Mouse (Mus musculus): Measurements from ENCODE around the gene 4930452B06Rik.
"Not testable (repeated sequence)": the region's sequence is repeated elsewhere in the genome, so short reads cannot be mapped to it uniquely, and the experiment has no call there.

Gene 4930452B06Rik

DNA sequence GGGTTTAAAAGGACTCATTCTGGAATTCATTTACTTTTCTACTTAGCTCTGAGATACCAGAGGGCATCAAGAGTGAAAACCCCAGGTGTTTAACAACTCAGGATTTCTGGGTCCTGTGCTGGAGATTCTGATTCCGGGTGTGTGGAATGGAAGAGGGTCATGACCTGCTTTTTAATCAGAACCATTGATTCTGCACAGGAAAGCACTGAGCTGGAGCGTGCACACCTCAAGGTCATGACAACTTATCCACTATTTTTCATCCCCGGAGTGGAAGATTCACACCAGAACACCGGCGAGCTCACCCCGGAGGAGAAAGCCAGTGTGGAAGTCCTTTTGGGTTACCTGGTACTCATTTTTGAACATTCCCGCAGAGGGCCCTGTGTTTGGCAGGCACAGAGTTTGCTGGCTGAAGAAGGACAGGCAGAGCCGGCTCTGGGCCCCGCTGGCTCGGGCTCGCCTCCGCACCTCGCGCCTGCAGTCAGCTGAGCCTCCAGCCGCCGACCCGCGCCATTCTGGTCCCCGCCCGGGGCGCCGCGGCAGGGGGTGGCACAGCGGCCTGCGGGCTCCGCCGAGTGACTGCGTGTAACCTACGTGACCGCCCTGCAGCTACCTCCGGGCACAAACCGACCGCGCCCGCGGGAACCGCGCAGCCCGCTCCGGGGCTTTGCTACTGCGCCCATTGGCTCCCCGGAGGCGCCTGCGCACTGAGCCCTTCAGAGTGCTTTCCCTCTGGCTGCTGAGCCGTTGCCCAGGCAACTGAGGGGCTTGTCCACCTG is at the start of gene 4930452B06Rik:
Gene 4930452B06Rik, minus strand, starts transcription at position 605 of the 776 bp plus-strand sequence.
- DNase-seq, result peak; percentile 68

DNA sequence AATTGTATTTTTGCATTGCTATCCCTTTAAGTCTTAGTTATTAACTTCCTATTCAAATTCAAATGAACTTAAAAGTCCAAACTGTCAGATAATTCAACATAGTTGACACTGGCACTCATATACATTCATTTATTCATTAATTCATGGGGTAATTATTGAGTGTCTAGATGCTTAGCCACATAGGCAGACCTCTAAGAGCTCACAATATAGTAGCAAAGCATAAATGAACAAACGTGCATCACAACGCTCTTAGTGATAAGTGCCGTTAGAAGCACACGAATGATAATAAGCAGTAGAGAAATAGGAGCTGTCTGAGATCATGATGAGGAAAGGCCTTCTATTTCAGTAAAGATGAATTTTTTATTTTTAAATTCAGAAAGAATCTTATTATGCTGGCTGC is 46.6 kb upstream of the 4930452B06Rik start:
- DNase-seq, result no peak

DNA sequence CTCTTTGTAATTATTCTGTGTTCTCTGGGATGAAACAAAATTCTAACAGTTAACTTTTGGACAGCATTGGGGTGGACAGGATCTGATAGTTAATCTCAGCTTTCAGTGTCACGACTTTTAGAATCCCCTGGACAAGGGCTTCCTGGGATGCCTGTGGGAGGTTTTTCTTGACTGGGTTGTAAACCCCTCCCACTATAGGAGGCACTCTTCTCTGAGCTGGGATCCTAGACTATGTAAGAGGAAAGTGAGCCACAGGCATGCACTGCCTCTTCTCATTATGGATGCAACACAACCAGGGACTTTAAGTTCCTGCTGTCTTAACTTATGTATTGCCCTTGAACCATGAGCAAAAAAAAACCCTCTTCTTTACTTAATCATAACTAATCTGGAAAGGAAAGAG is 23.4 kb upstream of the 4930452B06Rik start:
- no peak for DNase-seq

DNA sequence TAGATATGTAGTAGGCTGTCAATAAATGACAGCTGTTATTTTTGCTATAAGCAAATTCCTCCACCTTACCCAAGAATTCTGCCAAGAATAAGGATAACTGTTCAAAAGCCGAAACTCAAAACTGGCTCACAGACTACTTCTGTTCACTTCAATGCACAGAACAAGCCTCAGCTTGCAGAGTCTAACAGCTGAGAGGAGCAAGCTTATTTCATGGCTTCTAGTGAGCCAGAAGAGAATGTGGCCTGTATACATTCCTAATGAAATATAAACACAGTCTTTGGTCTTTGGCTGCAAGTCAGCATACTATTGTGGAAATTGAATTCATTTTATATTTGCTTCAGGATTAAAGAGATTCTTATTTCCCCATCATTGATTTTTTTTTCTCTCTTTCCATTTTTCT is 22.4 kb upstream of the 4930452B06Rik start:
- DNase-seq, result no peak

DNA sequence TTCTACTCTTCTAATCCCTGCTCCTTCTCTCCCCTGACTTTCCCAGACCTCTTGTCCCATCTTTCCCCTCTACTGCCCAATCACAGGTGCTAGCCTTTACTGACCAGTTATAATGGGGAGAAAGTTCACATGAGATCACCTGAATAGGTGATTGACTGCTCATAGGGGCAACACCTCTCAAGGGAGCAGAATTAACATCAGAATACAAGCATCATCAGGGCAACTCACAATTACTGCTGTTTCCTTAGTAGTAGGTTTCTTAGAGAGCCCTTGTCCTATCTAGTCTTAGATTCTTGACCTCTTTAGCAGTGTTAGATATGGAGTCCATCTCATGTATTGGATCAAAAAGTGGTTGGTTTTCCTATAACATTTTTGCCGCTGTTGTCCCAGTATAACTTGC is 20.1 kb upstream of the 4930452B06Rik start:
- DNase-seq, result no peak

DNA sequence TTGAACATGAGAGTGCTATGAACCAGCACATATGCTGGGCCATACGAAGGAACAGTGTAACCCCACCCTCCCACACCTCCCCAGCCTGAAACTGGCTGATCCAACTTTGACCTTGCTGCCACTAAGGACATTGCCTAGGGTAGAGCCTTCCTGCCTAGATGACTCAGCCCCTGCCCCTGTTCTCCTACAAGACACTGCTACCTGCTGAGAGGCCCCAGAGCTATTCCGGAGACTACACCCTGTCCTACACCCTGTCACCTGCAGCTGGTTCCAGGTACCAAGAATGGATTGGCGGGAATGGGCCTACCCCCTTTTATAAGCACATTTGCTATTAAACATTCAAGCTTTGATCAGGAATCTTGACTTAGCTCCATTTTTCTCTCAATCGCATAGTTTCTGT is 13.9 kb upstream of the 4930452B06Rik start:
- DNase-seq, result no peak

DNA sequence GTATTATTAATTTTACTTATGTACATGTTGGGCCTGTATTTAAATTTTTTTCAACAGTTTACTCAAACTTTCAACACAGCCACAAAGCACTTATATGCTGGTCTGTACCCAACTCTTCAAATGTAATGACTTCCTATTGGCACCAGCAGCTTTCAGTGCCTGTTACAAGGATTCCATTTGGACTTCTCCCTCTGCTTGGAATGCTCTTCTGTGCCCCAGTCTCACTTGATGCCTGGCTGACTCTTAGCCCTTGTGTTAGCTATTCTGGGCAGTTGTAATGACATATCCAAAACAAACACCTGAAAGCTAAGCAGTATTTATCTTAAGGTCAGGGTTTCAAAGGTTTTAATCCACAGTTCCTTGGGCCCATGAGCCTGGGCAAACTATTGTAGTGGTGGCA is 5.7 kb downstream of the 4930452B06Rik start:
- no peak for DNase-seq

DNA sequence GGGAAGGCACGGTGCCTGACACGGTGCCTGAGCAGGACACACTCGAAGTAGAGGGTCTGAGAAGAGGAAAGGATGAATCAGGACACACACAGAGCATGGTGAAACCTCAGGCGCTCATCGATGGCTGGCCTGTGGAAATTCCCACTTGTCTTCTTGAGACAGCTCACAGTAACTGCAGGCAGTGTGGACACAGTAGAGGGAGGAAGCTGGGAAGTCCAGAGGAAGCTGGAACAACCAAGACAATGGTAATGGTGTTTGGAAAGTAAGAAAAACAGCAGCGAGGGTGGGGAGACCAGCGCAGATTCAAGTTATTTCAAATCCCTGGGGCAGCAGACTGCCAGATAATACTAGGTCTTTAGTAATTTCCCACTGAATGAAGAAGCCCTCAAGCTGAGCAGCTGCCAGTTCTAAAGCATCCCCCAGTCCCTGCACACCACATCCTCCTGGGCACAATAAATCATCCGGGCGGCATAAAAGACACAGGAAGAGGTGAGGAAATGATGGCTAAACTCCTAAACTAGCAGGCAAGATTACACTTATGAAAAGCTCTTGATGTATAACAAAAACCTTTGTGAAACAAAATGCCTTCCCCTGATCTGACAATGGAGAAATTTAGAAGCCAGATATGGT is 24.3 kb downstream of the 4930452B06Rik start:
- no peak for DNase-seq

DNA sequence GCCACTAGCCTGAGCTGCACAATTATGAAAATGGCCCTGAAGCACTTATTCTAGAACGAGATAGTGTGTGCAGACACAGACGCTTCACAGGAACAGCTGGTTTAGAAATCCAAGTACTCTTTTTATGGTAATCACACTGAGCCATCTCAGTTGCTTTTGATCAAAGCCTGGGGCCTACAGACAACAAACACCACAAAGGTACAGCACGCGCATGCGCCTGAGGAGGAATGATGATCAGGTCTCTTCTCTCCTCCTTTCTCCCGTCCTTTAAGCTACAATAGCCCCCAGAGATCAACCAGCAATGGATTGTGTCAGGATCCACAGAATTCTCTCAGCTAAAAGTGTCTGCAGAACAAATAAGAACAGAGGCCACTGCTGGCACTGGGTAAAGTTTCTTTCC is 33.8 kb downstream of the 4930452B06Rik start:
- DNase-seq, result no peak

DNA sequence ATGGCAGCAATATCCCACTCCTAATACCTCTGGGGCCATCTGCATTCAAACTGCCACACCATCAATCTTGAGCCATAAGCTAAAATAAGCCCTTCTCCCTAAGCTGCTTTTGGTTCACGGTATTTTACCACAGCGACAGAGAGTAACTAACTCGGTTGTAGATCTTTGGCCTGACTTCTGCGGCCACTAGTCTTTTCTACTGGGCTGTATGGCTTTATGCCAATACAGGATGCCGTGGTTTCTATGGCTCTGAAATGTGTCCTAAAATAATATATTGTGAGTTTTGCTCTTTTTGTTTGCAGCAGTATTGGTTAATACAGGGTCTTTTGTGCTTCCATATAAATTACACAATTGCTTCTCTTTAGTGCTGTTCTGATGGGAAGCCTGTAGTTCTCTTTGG is 37.6 kb downstream of the 4930452B06Rik start:
- DNase-seq, result no peak

DNA sequence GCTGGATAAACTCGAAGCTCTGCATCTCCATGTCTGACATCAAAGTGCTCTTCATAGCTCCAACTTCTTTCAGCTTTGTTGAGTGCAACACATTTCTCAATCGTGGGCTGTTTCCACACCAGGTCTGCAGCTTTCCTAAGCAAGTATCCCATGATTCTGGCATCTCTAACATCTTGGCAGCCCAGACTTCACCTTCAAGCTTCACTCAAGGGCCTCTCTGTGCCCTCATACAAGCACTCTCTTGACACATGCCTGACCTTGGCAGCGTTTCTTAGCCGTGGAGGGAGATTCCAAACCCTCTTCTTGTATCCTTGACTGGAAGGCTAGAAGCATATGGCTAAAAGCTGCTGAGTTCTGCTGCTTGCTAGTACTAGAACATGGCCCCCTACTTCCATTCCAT is 38.6 kb downstream of the 4930452B06Rik start:
- DNase-seq, result no peak

DNA sequence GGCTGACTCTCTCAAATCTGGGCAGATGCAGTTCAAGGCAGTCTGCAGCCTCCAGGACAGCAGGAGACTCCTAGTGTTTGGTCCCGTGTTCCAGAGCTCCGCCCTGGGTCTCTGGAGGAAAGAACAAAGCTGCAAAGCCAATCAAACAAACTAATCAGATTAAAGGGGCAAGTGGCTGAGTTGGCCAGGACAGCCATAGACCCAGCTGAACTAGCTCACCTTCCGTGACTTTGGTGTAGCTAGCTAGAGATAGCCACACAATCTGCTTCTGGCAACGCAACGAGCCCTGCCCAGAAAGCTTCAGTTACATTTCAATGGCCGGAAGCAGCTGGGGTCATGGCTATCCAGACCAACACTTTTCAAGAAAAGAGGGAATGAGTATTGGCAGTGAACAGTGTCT is 44.9 kb downstream of the 4930452B06Rik start:
- DNase-seq, result no peak

DNA sequence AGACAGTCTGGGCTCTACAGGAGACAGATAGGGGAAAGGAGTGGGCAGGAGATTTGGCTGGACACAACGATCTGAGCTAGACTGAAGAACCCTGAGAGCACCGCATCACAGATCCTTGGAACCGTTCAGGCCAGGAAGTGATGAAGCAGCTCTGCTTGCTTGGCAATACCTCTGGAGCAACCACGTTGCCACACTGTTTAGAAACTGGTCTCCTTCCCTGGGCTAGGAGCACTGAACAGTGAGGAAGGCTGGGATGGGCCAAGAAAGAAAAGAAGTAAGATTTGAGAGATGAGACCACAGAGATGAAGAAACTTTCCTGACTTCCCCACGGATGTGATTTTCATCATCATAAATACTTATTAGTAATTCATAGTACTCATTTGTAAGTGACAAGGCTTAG is 45.5 kb downstream of the 4930452B06Rik start:
- DNase-seq, result no peak

DNA sequence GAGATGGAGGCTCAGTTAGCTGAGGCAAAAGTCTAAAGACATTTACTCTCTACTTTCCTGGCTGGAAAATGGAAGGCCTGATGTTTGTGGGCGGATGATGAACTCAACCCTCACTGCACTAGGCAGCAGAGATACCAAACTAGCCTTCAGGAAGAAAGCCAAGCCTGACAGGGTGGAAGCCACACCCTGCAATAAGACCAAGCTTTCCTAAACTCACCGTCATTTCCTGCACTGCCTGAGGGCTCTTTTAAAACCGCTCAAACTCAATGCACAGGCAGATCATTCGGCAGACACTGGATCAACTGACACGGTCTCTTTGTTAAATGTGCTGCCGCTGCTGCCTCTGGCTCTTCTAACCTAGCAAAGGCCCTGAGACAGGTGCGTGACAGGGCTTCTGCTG is 50.4 kb downstream of the 4930452B06Rik start:
- DNase-seq, result no peak

DNA sequence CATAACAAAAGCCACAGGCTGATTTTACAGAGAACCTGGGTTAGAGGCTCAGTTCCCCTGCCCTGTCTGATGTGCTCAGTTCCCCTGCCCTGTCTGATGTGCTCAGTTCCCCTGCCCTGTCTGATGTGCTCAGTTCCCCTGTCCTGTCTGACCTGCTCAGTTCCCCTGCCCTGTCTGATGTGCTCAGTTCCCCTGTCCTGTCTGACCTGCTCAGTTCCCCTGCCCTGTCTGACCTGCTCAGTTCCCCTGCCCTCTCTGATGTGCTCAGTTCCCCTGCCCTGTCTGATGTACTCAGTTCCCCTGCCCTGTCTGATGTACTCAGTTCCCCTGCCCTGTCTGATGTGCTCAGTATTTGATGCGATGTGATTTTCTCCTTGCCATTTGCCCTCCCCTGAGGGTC is 51.6 kb downstream of the 4930452B06Rik start:
- not testable (repeated sequence) for DNase-seq

DNA sequence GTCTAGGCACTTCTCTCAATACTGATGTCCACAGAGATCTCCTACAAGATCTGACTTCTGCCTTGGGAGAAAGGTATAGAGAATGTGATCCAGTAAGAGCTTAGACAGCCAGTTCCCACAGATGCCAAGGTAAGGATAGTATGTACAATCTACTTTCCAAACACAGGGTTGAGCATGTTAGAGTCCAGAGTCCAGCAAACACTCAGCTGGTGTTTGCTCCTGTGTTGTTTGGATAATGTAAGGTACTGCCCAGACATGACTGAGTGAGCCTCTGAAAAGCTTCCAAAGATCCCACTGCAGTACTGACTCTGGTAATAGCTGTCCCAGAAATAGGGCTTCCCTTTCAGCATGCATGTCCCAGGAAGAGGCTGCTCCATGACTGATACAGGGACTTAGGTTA is 54.0 kb downstream of the 4930452B06Rik start:
- no peak for DNase-seq

DNA sequence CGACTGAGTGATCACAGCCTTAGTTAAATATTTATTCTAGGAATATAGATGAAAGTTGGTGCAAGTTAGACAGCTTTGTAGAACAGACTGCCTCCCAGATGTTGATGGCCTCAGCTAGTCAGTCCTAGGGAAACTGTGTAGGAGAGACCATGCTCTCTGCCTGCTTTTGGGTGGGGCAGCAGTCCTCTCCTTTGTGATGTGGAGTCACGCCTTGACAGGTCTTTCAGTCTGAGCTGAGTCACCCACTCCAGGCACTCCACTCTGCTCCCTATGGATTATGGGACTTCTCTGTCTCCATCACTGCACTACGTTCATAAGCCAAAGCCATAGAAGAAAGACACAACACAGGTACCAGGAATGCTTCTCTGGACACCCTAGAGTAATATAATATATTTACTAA is 55.9 kb downstream of the 4930452B06Rik start:
- no peak for DNase-seq

DNA sequence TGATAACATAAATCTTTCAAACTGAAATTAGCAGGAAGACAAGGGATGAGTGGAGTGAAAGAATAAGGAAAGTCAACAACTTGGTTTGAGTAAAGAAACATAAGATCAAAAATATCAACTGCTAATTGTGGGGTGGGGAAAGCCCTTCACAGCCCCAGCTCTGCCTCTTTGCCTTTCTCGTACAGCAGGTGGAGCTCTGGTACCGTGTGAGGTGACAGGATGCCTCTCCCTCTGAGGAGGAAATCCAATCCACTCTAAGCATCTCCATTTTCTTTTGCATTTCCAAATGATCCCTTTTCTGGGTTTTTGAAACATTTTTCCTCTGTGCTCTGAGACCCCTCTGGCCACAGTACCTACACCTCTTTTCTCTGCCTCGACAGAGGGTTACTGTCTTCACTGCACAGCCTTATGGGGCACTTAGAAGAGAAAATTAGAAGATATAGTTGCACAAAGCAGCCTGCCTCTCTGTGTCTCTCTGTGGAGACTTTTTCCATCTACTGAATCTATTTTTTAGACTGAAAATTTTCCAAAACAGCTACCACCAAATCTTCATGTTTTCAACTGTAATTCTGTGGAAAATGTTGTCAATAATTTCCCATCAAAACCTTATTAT is 57.4 kb downstream of the 4930452B06Rik start:
- DNase-seq, result peak; percentile 48

DNA sequence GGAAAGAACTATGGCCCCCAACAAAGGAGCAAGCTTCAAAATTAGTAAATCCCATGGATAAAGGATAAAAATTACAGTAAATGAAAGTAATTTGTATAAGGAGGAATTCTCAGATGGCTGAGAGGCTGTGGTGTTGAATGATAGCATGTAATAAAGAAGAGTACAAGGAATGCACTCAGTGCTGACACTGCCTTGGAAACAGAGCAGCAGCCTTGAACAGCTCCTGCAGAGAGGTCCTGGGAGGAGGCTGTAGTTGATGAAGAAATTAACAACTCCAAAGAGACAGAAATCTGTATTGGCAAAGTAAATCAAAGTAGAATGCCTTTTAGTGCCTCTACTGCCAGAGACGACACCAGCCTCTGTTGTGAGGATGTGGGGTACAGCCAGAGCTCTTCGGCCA is 61.1 kb downstream of the 4930452B06Rik start:
- DNase-seq, result no peak

DNA sequence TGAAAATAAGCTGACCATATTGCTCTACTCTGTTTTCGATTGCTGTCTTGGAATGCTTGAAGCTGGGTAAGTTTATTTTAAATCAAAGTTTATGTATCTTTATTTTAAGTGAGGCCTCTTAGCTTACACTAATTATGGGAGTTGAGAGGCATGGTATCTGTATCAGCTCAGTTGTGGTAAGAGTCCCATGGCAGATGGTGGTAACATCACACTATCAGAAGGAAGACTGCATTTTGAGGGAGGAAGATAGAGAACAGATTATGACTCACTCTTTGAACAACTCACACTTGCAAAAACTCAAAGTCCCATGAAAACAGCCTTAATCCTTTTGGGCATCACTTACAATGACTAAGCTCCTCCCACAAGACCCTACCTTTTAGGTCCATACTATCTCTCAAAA is 81.0 kb downstream of the 4930452B06Rik start:
- DNase-seq, result no peak

DNA sequence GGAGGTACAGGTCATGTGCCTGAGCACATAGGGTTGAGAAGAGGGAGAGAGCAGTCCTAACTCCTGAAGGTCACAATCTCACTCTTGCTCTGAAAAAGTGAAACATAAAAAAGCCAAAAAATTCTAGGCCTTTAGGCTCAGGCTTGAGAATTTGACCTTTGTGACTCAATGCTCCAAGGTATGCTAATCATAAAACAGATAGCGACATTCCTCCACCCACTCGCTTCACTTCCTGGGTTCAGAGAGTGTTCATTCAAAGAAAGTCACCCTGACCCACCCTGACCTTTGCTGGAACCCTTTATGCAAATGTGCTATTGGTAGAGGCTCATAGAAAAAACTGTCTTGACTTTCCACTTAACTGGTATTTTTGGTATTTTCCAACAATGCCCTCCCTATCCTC is 115.0 kb downstream of the 4930452B06Rik start:
- DNase-seq, result not testable (repeated sequence)

DNA sequence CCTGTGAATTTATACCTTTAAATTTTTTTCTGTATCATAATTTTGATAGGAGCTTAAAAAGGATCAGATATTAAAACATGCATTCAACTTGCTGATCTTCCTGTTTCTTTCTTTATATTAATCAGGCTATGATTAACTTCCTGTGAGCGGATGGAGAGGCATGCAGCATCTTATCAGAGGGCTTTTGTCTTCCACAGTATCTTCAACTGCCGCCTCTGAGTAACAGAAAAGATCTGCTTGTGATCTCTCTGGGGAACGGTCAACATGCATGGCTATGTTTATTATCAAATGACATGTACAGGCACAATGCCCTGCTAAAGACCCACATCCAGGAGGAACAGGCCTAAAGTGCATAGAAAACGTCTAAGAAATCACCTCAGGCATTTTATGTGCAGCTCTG is 116.9 kb downstream of the 4930452B06Rik start:
- DNase-seq, result no peak

DNA sequence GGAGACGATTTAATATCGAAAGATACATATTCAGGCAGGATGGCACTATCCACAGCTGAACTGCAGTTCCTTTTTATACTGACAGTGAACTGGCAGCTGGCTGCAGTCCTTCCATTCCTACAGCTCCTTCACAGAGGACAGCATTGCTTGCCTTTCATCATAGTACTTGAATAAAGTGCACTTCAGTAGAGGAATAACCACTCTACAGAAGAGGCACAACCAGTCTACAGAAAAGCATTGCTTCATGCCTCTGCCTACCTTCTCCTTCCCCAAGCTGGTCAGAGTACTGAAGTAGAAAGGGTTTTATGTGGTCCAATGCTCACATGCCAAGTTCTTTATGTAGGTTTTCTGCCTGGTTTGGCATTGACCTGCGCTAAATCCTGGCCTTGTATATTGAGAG is 130.0 kb downstream of the 4930452B06Rik start:
- DNase-seq, result no peak

DNA sequence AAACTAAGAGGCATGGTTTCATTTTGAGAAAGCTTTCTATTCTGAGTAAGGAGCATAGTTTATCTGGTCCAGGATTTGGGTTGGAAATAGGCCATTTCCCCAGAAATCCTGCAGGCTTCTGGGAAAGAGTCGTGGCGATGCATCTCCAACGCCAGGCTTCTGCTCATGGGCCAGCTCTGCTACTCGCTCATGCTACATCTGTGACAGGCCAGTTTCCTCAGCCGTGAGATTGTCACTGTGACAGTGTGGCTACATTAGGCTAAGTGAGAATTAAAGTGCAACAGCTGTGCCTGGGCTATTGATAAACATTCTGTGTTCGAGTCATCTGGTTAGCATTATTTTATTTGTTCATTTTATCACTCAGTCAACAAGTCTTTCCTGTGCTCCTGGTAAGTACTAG is 140.8 kb downstream of the 4930452B06Rik start:
- no peak for DNase-seq

Measured in liver (tissue).